ENCODE assay signal across 20 mouse cellular contexts in the genomic region with DNA sequence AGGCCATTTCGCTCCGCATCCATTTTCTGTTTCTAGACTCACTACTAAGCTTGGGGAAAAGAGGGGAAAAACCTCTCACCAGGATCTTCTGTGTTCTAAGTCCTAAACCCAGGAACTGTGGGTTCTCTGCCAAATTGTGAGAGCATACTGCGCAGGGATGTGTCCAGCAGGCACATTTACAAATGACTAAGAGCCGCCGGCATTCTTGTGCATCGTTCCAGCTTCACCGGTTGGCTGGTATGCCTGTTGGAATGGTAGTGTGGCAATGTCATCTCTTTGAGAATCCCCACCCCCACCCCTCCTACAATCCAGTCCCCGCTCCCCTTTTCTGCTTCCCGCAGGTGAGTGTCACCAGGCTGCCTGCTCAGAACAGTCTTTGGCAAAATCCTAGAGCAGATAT.
DNase-seq lines count a peak whose midpoint lies in the region; ATAC-seq and TF ChIP-seq lines count a peak whose summit lies in the region.
"Had no signal": no experiment of that assay in that cellular context is flagged by ENCODE, and none has a peak within 500 bp of the region (broad histone marks: within the 10 kb centered on the region; RNA-seq: fewer than 3 reads in every experiment).

No protein-coding gene starts in this region.

- H3K4me2 ChIP-seq in heart, embryonic 12.5 days = no peak overlapping the region
- H3K4me2 ChIP-seq in lung, postnatal 0 days (replicated peaks; ENCODE audit: low read depth, low read length) = no peak overlapping the region
- H3K4me2 ChIP-seq: hindbrain, embryonic 15.5 days; liver, embryonic 11.5 days; midbrain, embryonic 13.5 days had no signal

- ATAC-seq in heart, embryonic 12.5 days (ENCODE audit: insufficient number of reproducible peaks, low FRiP score) = no peak
- no peak for ATAC-seq in lung, postnatal 0 days
- ATAC-seq: forebrain, embryonic 16.5 days; midbrain, embryonic 13.5 days had no signal

- no peak for TF ChIP-seq EP300 in lung, postnatal 0 days (IDR thresholded peaks at IDR 0.05)

- no peaks in the 10 kb centered on the region for H3K36me3 ChIP-seq in heart, embryonic 12.5 days
- H3K36me3 ChIP-seq in lung, postnatal 0 days (ENCODE audit: insufficient read depth, low read length) = no peaks in the 10 kb centered on the region
- H3K36me3 ChIP-seq: G1E; hindbrain, embryonic 15.5 days; midbrain, embryonic 13.5 days had no signal

- H3K9me3 ChIP-seq in heart, embryonic 12.5 days (replicated peaks) = no peaks in the 10 kb centered on the region
- H3K9me3 ChIP-seq in lung, postnatal 0 days (ENCODE audit: low read length) = no peaks in the 10 kb centered on the region
- H3K9me3 ChIP-seq: G1E; hindbrain, embryonic 15.5 days; midbrain, embryonic 13.5 days had no signal

- DNase-seq in cerebellum, postnatal 10 days = peak; percentile 19 to 28
- DNase-seq in cerebellum, postnatal 36 days = no peak
- peak; percentile 22 for DNase-seq in heart, postnatal 4 days
- peak; percentile 22 for DNase-seq in lung, postnatal 0 days (ENCODE audit: low spot score)
- no peak for DNase-seq in lung, postnatal 36 days
- peak; percentile 35 for DNase-seq in fibroblast of lung, adult 2 months (ENCODE audit: low read depth)
- no peak for DNase-seq in left cerebral cortex, adult 9 months (ENCODE audit: low spot score in 2 of 2)
- DNase-seq: cerebellum, adult 8-10 months; kidney, adult 11 months; kidney, postnatal 25 days; lung, adult 18-20 months; right cerebral cortex, postnatal 25 days; thymus, postnatal 4 days had no signal

- no peak overlapping the region for H3K9ac ChIP-seq in heart, embryonic 12.5 days
- no peak overlapping the region for H3K9ac ChIP-seq in lung, postnatal 0 days (replicated peaks; ENCODE audit: low read depth)
- H3K9ac ChIP-seq: hindbrain, embryonic 15.5 days; midbrain, embryonic 13.5 days had no signal

- no peak overlapping the region for H3K4me3 ChIP-seq in heart, embryonic 12.5 days
- H3K4me3 ChIP-seq in lung, postnatal 0 days (ENCODE audit: low read depth, low read length) = no peak overlapping the region
- H3K4me3 ChIP-seq: hindbrain, embryonic 15.5 days; midbrain, embryonic 13.5 days; myocyte had no signal

- 66% methylated on average over 9 of the region's 9 CpGs for WGBS in heart, embryonic 12.5 days
- WGBS in lung, postnatal 0 days = 47% methylated on average over 9 of the region's 9 CpGs

- H3K4me1 ChIP-seq in heart, embryonic 12.5 days (replicated peaks) = peaks cover 32% of the 10 kb centered on the region
- no peaks in the 10 kb centered on the region; the same call in 1 of the 2 replicates for H3K4me1 ChIP-seq in lung, postnatal 0 days (ENCODE audit: insufficient read depth, low read depth, low read length)
- H3K4me1 ChIP-seq: hindbrain, embryonic 15.5 days; midbrain, embryonic 13.5 days had no signal

- no peak for TF ChIP-seq CTCF in lung, postnatal 0 days (IDR thresholded peaks at IDR 0.05)

- H3K27me3 ChIP-seq in heart, embryonic 12.5 days (replicated peaks) = no peaks in the 10 kb centered on the region
- H3K27me3 ChIP-seq in lung, postnatal 0 days (replicated peaks; ENCODE audit: insufficient read depth, low read length) = no peaks in the 10 kb centered on the region
- H3K27me3 ChIP-seq: hindbrain, embryonic 15.5 days; midbrain, embryonic 13.5 days had no signal

- no peak overlapping the region for H3K27ac ChIP-seq in heart, embryonic 12.5 days (ENCODE audit: poor library complexity, severe bottlenecking)
- H3K27ac ChIP-seq in lung, postnatal 0 days (ENCODE audit: low read length) = no peak overlapping the region
- H3K27ac ChIP-seq: hindbrain, embryonic 15.5 days; midbrain, embryonic 13.5 days had no signal

Comparison
In these comparisons a context has a peak if more than half of its experiments do, and no peak if none do; other contexts are left out.
1. DNase-seq: peak in cerebellum, postnatal 10 days (2 of 2), heart, postnatal 4 days (single experiment), lung, postnatal 0 days (single experiment) and fibroblast of lung, adult 2 months (single experiment); none in cerebellum, postnatal 36 days (0 of 2), lung, postnatal 36 days (single experiment) and left cerebral cortex, adult 9 months (0 of 2).